In the genomic region with DNA sequence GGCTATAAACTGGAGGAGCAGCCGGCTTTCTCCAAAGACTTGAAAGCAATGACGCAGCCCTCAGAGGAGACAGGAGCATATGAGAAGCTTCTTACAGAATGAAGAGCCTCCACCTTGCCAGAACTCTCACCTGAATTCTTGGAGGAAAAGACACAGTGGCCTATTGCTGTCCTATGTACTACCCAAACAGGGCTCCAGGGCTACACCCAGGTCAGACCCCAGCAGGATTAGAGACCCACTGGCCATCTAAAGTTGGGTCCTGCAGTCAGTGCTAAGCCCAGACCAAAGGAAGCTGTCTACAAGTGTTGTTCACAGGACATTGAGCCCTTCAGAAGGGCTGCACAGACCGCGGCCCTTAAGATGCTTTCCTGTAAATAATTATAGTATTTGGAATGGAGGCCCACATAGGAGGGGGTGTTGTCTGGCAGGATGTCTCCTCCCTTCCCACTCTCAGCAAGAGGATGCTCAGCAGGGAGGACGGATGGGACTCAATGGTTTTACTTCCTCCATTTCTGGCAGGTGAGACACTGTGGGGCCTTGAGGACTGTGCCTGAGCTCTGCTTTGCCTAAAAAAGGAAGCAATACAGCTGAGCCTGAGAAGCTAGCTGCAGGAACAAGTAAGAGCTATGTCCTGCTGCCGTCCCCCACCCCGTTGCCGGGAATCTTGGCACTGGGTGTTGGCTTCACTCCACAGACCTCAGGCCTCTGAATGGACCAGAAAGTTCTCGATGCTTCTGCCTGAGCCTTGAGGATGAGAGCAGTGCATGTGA, we compare ENCODE assay signal across 9 mouse cellular contexts. TPM values are rescaled to one million over a fixed set of nuclear protein-coding genes. Genes with fewer than 3 reads are reported as not detected.
DNase-seq lines count a peak whose midpoint lies in the region; ATAC-seq lines count a peak whose summit lies in the region.
"Had no signal": no experiment of that assay in that cellular context is flagged by ENCODE, and none has a peak within 500 bp of the region (broad histone marks: within the 10 kb centered on the region; RNA-seq: fewer than 3 reads in every experiment).

No protein-coding gene starts in this region.

- WGBS in liver, embryonic 11.5 days = 56% methylated on average over 9 of the region's 9 CpGs
- 58% methylated on average over 9 of the region's 9 CpGs for WGBS in embryonic facial prominence, embryonic 12.5 days
- 32% methylated on average over 9 of the region's 9 CpGs for WGBS in liver, embryonic 16.5 days (ENCODE audit: insufficient replicate concordance)

- DNase-seq in liver, embryonic 11.5 days (ENCODE audit: low spot score) = no peak
- no peak for DNase-seq in liver
- DNase-seq in heart, adult 8-10 months (ENCODE audit: low spot score) = peak; percentile 90
- DNase-seq in kidney, adult 11 months = peak; percentile 72
- DNase-seq in right cerebral cortex, postnatal 10 days (ENCODE audit: low spot score in 2 of 2) = peak; percentile 79 to 85
- no peak for DNase-seq in thymus, postnatal 36 days

- H3K9ac ChIP-seq in liver, embryonic 11.5 days (ENCODE audit: low read depth, low read length) = no peak overlapping the region
- no peak overlapping the region for H3K9ac ChIP-seq in embryonic facial prominence, embryonic 12.5 days
- H3K9ac ChIP-seq in liver, embryonic 16.5 days (ENCODE audit: low read depth, low read length) = no peak overlapping the region

- no peak overlapping the region for H3K27ac ChIP-seq in liver, embryonic 11.5 days (ENCODE audit: low read depth, low read length)
- peak overlapping the region; percentile 67 for H3K27ac ChIP-seq in embryonic facial prominence, embryonic 12.5 days
- no peak overlapping the region for H3K27ac ChIP-seq in liver, embryonic 16.5 days (ENCODE audit: low read length)

- no peak for ATAC-seq in liver, embryonic 11.5 days (replicated peaks; ENCODE audit: low FRiP score)
- ATAC-seq in embryonic facial prominence, embryonic 12.5 days (ENCODE audit: insufficient number of reproducible peaks, insufficient read depth, low FRiP score, low TSS enrichment) = 0 out of 2 replicates have a peak, but pooled peaks have one; percentile 7
- ATAC-seq in liver, embryonic 16.5 days (ENCODE audit: low read depth) = no peak

- H3K27me3 ChIP-seq in liver, embryonic 11.5 days (replicated peaks; ENCODE audit: control insufficient read depth, insufficient read depth, low read length) = peaks cover 40% of the 10 kb centered on the region
- H3K27me3 ChIP-seq in embryonic facial prominence, embryonic 12.5 days = peaks cover 19% of the 10 kb centered on the region
- H3K27me3 ChIP-seq in liver, embryonic 16.5 days (ENCODE audit: control insufficient read depth, insufficient read depth, low read depth, low read length) = peaks cover 51% of the 10 kb centered on the region

- H3K4me1 ChIP-seq in liver, embryonic 11.5 days (replicated peaks; ENCODE audit: control insufficient read depth, insufficient read depth, low read length) = peaks cover 21% of the 10 kb centered on the region
- peaks cover 17% of the 10 kb centered on the region for H3K4me1 ChIP-seq in embryonic facial prominence, embryonic 12.5 days
- peaks cover 23% of the 10 kb centered on the region for H3K4me1 ChIP-seq in liver, embryonic 16.5 days (ENCODE audit: control insufficient read depth, low read depth, low read length)

- no peaks in the 10 kb centered on the region for H3K36me3 ChIP-seq in liver, embryonic 11.5 days (ENCODE audit: control insufficient read depth, insufficient read depth, low read length)
- H3K36me3 ChIP-seq in embryonic facial prominence, embryonic 12.5 days = no peaks in the 10 kb centered on the region
- no peaks in the 10 kb centered on the region for H3K36me3 ChIP-seq in liver, embryonic 16.5 days (ENCODE audit: control insufficient read depth, insufficient read depth)
- H3K36me3 ChIP-seq: G1E had no signal

- peak overlapping the region; percentile 78 for H3K4me2 ChIP-seq in liver, embryonic 11.5 days
- peak overlapping the region; percentile 81 for H3K4me2 ChIP-seq in embryonic facial prominence, embryonic 12.5 days (replicated peaks)
- H3K4me2 ChIP-seq in liver, embryonic 16.5 days (ENCODE audit: low read depth, low read length) = peak overlapping the region; percentile 68; the same call in 1 of the 2 replicates

- peak overlapping the region; percentile 42 for H3K4me3 ChIP-seq in liver, embryonic 11.5 days (ENCODE audit: low read depth, low read length)
- H3K4me3 ChIP-seq in embryonic facial prominence, embryonic 12.5 days = peak overlapping the region; percentile 38
- no peak overlapping the region; the same call in 1 of the 2 replicates for H3K4me3 ChIP-seq in liver, embryonic 16.5 days (ENCODE audit: low read depth, low read length)

- no peaks in the 10 kb centered on the region for H3K9me3 ChIP-seq in liver, embryonic 11.5 days (ENCODE audit: control insufficient read depth, low read length)
- H3K9me3 ChIP-seq in embryonic facial prominence, embryonic 12.5 days = no peaks in the 10 kb centered on the region
- H3K9me3 ChIP-seq in liver, embryonic 16.5 days (replicated peaks; ENCODE audit: control insufficient read depth, low read length) = no peaks in the 10 kb centered on the region
- H3K9me3 ChIP-seq: G1E had no signal

RNA-seq across cellular contexts. Expression of a gene that starts 0.7 kb away (rescaled TPM):
- 1.2 and 1.3 TPM in 2 replicates for polyA plus RNA-seq in liver, embryonic 11.5 days (2014; fragmentation: Nextera tagmentation; extraction: Ambion mirVana)
- 9.2 and 9.5 TPM in 2 replicates for polyA plus RNA-seq in embryonic facial prominence, embryonic 12.5 days (2016; fragmentation: Nextera tagmentation; extraction: Ambion mirVana)
- total RNA-seq in heart, adult 8-10 months (2022) = 1 to 10 TPM; 5.6 to 9.8 (median 8.1) TPM
- 0.28 and 0.34 TPM in 2 replicates for polyA plus RNA-seq in liver, embryonic 16.5 days (2015; fragmentation: Nextera tagmentation; extraction: Ambion mirVana)

RNA-seq across cellular contexts. Expression of a gene that starts 10.5 kb away (rescaled TPM):
- 0.25 and 0.39 TPM in 2 replicates for polyA plus RNA-seq in liver, embryonic 11.5 days (2014; fragmentation: Nextera tagmentation; extraction: Ambion mirVana)
- 0.69 and 1.0 TPM in 2 replicates for polyA plus RNA-seq in embryonic facial prominence, embryonic 12.5 days (2016; fragmentation: Nextera tagmentation; extraction: Ambion mirVana)
- 1 to 10 TPM in 1 of 4 experiments, under 1 TPM in 3; 0.66 to 1.1 (median 0.81) TPM for total RNA-seq in heart, adult 8-10 months (2022)
- 0.12 and 0.19 TPM in 2 replicates for polyA plus RNA-seq in liver, embryonic 16.5 days (2015; fragmentation: Nextera tagmentation; extraction: Ambion mirVana)
- polyA plus RNA-seq: G1E had no signal

RNA-seq across cellular contexts. Expression of a gene that starts 14.3 kb away (rescaled TPM):
- polyA plus RNA-seq in liver, embryonic 11.5 days (2014; fragmentation: Nextera tagmentation; extraction: Ambion mirVana) = 156 and 161 TPM in 2 replicates
- polyA plus RNA-seq in embryonic facial prominence, embryonic 12.5 days (2016; fragmentation: Nextera tagmentation; extraction: Ambion mirVana) = 103 and 106 TPM in 2 replicates
- total RNA-seq in heart, adult 8-10 months (2022) = 10 to 100 TPM; 34.9 to 45.7 (median 40.8) TPM
- 43.7 and 49.5 TPM in 2 replicates for polyA plus RNA-seq in liver, embryonic 16.5 days (2015; fragmentation: Nextera tagmentation; extraction: Ambion mirVana)

RNA-seq across cellular contexts. Expression of a gene that starts 15.1 kb away (rescaled TPM):
- not detected in 2 replicates for polyA plus RNA-seq in liver, embryonic 11.5 days (2014; fragmentation: Nextera tagmentation; extraction: Ambion mirVana)
- polyA plus RNA-seq in embryonic facial prominence, embryonic 12.5 days (2016; fragmentation: Nextera tagmentation; extraction: Ambion mirVana) = 0.25 TPM in 1 of 2 replicates, not detected in the other
- total RNA-seq in heart, adult 8-10 months (2022) = not detected
- polyA plus RNA-seq in liver, embryonic 16.5 days (2015; fragmentation: Nextera tagmentation; extraction: Ambion mirVana) = 0.08 TPM in 1 of 2 replicates, not detected in the other
- total RNA-seq: G1E had no signal
- polyA plus RNA-seq: G1E had no signal

RNA-seq across cellular contexts. Expression of a gene that starts 27.5 kb away (rescaled TPM):
- polyA plus RNA-seq in liver, embryonic 11.5 days (2014; fragmentation: Nextera tagmentation; extraction: Ambion mirVana) = 312 and 326 TPM in 2 replicates
- 214 TPM in 2 replicates for polyA plus RNA-seq in embryonic facial prominence, embryonic 12.5 days (2016; fragmentation: Nextera tagmentation; extraction: Ambion mirVana)
- 10 to 100 TPM; 78.5 to 86.8 (median 80.6) TPM for total RNA-seq in heart, adult 8-10 months (2022)
- 115 and 133 TPM in 2 replicates for polyA plus RNA-seq in liver, embryonic 16.5 days (2015; fragmentation: Nextera tagmentation; extraction: Ambion mirVana)

Comparison
In these comparisons a context has a peak if more than half of its experiments do, and no peak if none do; other contexts are left out.
1. DNase-seq: peak in heart, adult 8-10 months (single experiment), kidney, adult 11 months (single experiment) and right cerebral cortex, postnatal 10 days (2 of 2); none in liver, embryonic 11.5 days (single experiment), liver (single experiment) and thymus, postnatal 36 days (0 of 2).
2. Peak in every context shown above with its lines, with median percentiles within 50 percentile points of each other: H3K4me2 ChIP-seq.